Mouse (Mus musculus) kidney, postnatal 0 days (tissue): ENCODE measurements around the gene Ado. TPM values are rescaled to one million over a fixed set of nuclear protein-coding genes. Genes with fewer than 3 reads are reported as not detected.

Experiments
- ATAC-seq: fragments of 200-750 bp; cut with Nextera tagmentation; replicated peaks from 2 replicates; pipeline ENCODE4 v1.8.0; 2017; ENCODE audit warnings: low read depth, moderate number of reproducible peaks, moderate TSS enrichment, moderate library complexity; ENCODE audit not compliant: low FRiP score
- DNase-seq: peaks from one replicate; pipeline ENCODE4 v3.0.0-alpha.2; 2016; ENCODE audit warnings: low spot score
- H3K27ac ChIP-seq: fragments of 300-500 bp; sonication (generic); 2 replicates; pipeline ENCODE4 v1.5.1; 2014; ENCODE audit warnings: mild to moderate bottlenecking
- H3K27me3 ChIP-seq: fragments of 300-500 bp; sonication (generic); 2 replicates; pipeline ENCODE4 v1.6.1; 2014; ENCODE audit warnings: low read length, mixed read lengths; ENCODE audit not compliant: insufficient read depth
- H3K36me3 ChIP-seq: fragments of 300-500 bp; sonication (generic); 2 replicates; pipeline ENCODE4 v1.6.1; 2014; ENCODE audit warnings: low read length, mixed read lengths; ENCODE audit not compliant: insufficient read depth
- H3K4me1 ChIP-seq: fragments of 300-500 bp; sonication (generic); replicated peaks from 2 replicates; pipeline ENCODE4 v1.6.1; 2014; ENCODE audit warnings: antibody characterized with exemption, low read length, mixed read lengths; ENCODE audit not compliant: insufficient read depth
- H3K4me2 ChIP-seq: fragments of 300-500 bp; sonication (generic); 2 replicates; pipeline ENCODE4 v1.6.1; 2014; ENCODE audit warnings: mild to moderate bottlenecking, low read length, moderate library complexity, mixed read lengths
- H3K4me3 ChIP-seq: fragments of 300-500 bp; sonication (generic); replicated peaks from 2 replicates; pipeline ENCODE4 v1.5.1; 2014; ENCODE audit warnings: low read depth, low read length
- H3K9ac ChIP-seq: fragments of 300-500 bp; sonication (generic); 2 replicates; pipeline ENCODE4 v1.6.1; 2014; ENCODE audit warnings: low read depth, low read length
- H3K9me3 ChIP-seq: fragments of 300-500 bp; sonication (generic); replicated peaks from 2 replicates; pipeline ENCODE4 v1.6.1; 2016; ENCODE audit warnings: low read length, inconsistent platforms, mixed read lengths
- CTCF ChIP-seq: IDR thresholded peaks from 2 replicates; pipeline ENCODE4 v1.5.1; 2016; ENCODE audit warnings: antibody characterized with exemption, low read depth, mild to moderate bottlenecking, moderate library complexity
- WGBS: fragments of 180-500 bp; shearing (Covaris S2); extraction: QIAGEN DNeasy Blood & Tissue Kit; methylation state at CpG from one replicate; pipeline ENCODE4 v1.1.7; 2014; 5-methylcytosine and 5-hydroxymethylcytosine counted together
- polyA plus RNA-seq: library from polyadenylated mRNA; unstranded; fragments of >200 nt; fragmentation: Nextera tagmentation; extraction: Ambion mirVana; gene quantifications from 2 replicates; pipeline ENCODE4 v1.2.1, GENCODE M21; 2015

Gene Ado
- polyA plus RNA-seq, 1 experiment from 2014 or later, result 51.2 TPM

GRCm38 (mm10) chr10:67503320-67503995 lies 45.3 kb downstream of the Ado start:
- no peak for ATAC-seq
- 50% methylated on average over 15 of the region's 15 CpGs for WGBS

GRCm38 (mm10) chr10:67497951-67498350 lies 50.8 kb downstream of the Ado start:
- Histone ChIP-seq H3K4me3 (no peak overlapping the region), H3K4me2 (no peak overlapping the region), H3K9ac (no peak overlapping the region), H3K9me3 (no peaks in the 10 kb centered on the region), H3K27ac (no peak overlapping the region), H3K27me3 (no peaks in the 10 kb centered on the region), H3K4me1 (no peaks in the 10 kb centered on the region), H3K36me3 (no peaks in the 10 kb centered on the region)
- DNase-seq, result no peak
- ATAC-seq, result no peak
- TF ChIP-seq CTCF, result no peak
- 91% methylated on average over 9 of the region's 9 CpGs for WGBS

More at GRCm38 (mm10) chr10:67503320-67503995, 45.3 kb downstream of the Ado start:
- Histone ChIP-seq H3K27ac (no peak overlapping the region), H3K4me2 (no peak overlapping the region), H3K4me3 (no peak overlapping the region), H3K27me3 (no peaks in the 10 kb centered on the region), H3K36me3 (no peaks in the 10 kb centered on the region), H3K9ac (no peak overlapping the region), H3K9me3 (no peaks in the 10 kb centered on the region), H3K4me1 (no peaks in the 10 kb centered on the region)
- DNase-seq, result no peak
- no peak for TF ChIP-seq CTCF

DNA sequence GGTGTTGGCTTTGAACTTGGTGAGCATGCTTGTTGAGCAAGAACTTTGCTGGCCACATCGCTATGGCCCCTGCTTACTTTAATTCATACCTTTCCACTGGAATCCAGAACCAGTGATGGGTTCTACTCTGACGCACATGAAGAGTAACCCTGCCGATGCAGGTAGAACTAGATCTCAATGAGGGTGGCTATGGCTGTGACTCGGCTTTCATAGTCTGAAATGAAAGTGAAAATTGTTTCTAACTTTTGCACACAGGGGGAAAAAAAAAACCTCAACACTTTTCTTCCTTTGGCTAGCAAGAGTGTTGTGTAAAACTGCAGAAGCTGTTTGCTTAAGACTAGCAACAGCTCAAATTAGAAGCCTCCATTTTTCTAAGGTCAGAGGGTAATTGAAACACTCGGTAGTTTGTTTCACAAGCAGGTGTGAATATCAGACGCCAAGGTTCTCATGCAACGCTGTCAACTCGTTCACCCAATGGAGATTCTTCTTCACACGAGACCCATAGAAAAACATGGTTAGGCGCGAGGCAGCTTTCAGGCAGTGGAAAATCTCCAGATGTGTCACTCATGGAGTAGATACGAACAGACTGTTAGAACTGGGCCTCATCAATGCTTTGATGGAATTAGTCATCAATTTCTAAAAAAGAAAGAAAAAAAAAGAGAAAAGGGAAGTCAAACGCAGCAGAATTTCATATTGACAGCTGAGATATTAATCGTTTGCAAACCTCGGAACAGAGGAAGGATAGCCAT lies 51.4 kb downstream of the Ado start:
- no peak for DNase-seq
- no peak overlapping the region for H3K4me2 ChIP-seq
- 85% methylated on average over 15 of the region's 15 CpGs for WGBS
- H3K27ac ChIP-seq, result no peak overlapping the region
- H3K4me3 ChIP-seq, result no peak overlapping the region
- H3K36me3 ChIP-seq, result no peaks in the 10 kb centered on the region
- no peaks in the 10 kb centered on the region for H3K9me3 ChIP-seq
- H3K9ac ChIP-seq, result no peak overlapping the region
- no peaks in the 10 kb centered on the region for H3K4me1 ChIP-seq
- TF ChIP-seq CTCF, result no peak
- no peak for ATAC-seq
- H3K27me3 ChIP-seq, result no peaks in the 10 kb centered on the region

Other genes starting within 250 kb of the Ado start
- 0.82 and 0.88 TPM in 2 replicates for gene Egr2, start 13.5 kb downstream of the Ado start, polyA plus RNA-seq